Comparison of ENCODE assay signal across 21 mouse cellular contexts in genomic region chr2:11406103-11406615, GRCm38 (mm10).
"Had no signal": no experiment of that assay in that cellular context is flagged by ENCODE, and none has a peak within 500 bp of the region (broad histone marks: within the 10 kb centered on the region; RNA-seq: fewer than 3 reads in every experiment).

No protein-coding gene starts in this region.

- H3K27me3 ChIP-seq: limb, embryonic 13.5 days; lung, embryonic 15.5 days; stomach, embryonic 15.5 days had no signal

- H3K4me3 ChIP-seq: layer of hippocampus, adult 2 months; limb, embryonic 10.5 days; limb, embryonic 13.5 days; lung, embryonic 15.5 days; megakaryocyte, embryonic 14.5 days; stomach, embryonic 15.5 days had no signal

- H3K9ac ChIP-seq: limb, embryonic 13.5 days; lung, embryonic 15.5 days; stomach, embryonic 15.5 days had no signal

- H3K36me3 ChIP-seq: limb, embryonic 10.5 days; limb, embryonic 13.5 days; lung, embryonic 15.5 days; stomach, embryonic 15.5 days had no signal

- H3K27ac ChIP-seq: layer of hippocampus, adult 2 months; limb, embryonic 10.5 days; limb, embryonic 13.5 days; lung, embryonic 15.5 days; stomach, embryonic 15.5 days had no signal

- H3K9me3 ChIP-seq: limb, embryonic 10.5 days; limb, embryonic 13.5 days; lung, embryonic 15.5 days; megakaryocyte, embryonic 14.5 days; stomach, embryonic 15.5 days had no signal

- H3K4me2 ChIP-seq: limb, embryonic 13.5 days; lung, embryonic 15.5 days; midbrain, embryonic 11.5 days; stomach, embryonic 15.5 days had no signal

- ATAC-seq: inflammation-experienced regulatory T-cells, adult 6 months; intestine, embryonic 16.5 days had no signal

- H3K4me1 ChIP-seq: limb, embryonic 10.5 days; limb, embryonic 13.5 days; lung, embryonic 15.5 days; stomach, embryonic 15.5 days had no signal

- DNase-seq: kidney, adult 18-20 months; kidney, adult 9 months; kidney, postnatal 14 days; layer of hippocampus, adult 9-11 months; lung, adult 18-20 months; lung, postnatal 10 days; lung, postnatal 36 days; midbrain, embryonic 14.5 days; right cerebral cortex, adult 18-20 months; right cerebral cortex, postnatal 14 days; right cerebral cortex, postnatal 4 days; thymus, postnatal 25 days had no signal
